Mouse (Mus musculus) B cell, adult 2 months (primary cell): ENCODE measurements around the gene Kcng1.

Experiments
- DNase-seq, 2 experiments: peaks; one replicate each; pipeline ENCODE4 v3.0.0; 2022

Kcng1 gene

GRCm38 (mm10) chr2:168281582-168281981 is at the start of gene Kcng1:
Gene Kcng1, minus strand, starts transcription at chr2:168281736.
- no peak for DNase-seq

GRCm38 (mm10) chr2:168330421-168331070 is 49.0 kb upstream of the Kcng1 start:
- no peak for DNase-seq

GRCm38 (mm10) chr2:168321716-168322374 is 40.3 kb upstream of the Kcng1 start:
- no peak for DNase-seq

- DNase-seq: no peak
Observed at GRCm38 (mm10) chr2:168320388-168321182, 39.0 kb upstream of the Kcng1 start.

GRCm38 (mm10) chr2:168314646-168315446 is 33.3 kb upstream of the Kcng1 start:
- DNase-seq: no peak

GRCm38 (mm10) chr2:168312504-168312903 is 31.0 kb upstream of the Kcng1 start:
- DNase-seq: no peak

GRCm38 (mm10) chr2:168311006-168311405 is 29.5 kb upstream of the Kcng1 start:
- no peak for DNase-seq

- no peak for DNase-seq
Observed at GRCm38 (mm10) chr2:168308916-168309315, 27.4 kb upstream of the Kcng1 start.

GRCm38 (mm10) chr2:168299650-168300049 is 18.1 kb upstream of the Kcng1 start:
- no peak for DNase-seq

GRCm38 (mm10) chr2:168296530-168296929 is 15.0 kb upstream of the Kcng1 start:
- DNase-seq: no peak

GRCm38 (mm10) chr2:168292521-168292920 is 11.0 kb upstream of the Kcng1 start:
- DNase-seq: no peak

- DNase-seq: no peak
Observed at GRCm38 (mm10) chr2:168292041-168292440, 10.5 kb upstream of the Kcng1 start.

GRCm38 (mm10) chr2:168289851-168290250 is 8.3 kb upstream of the Kcng1 start:
- no peak for DNase-seq

- no peak for DNase-seq
Observed at GRCm38 (mm10) chr2:168289016-168289415, 7.5 kb upstream of the Kcng1 start.

GRCm38 (mm10) chr2:168286987-168287386 is 5.5 kb upstream of the Kcng1 start:
- no peak for DNase-seq

GRCm38 (mm10) chr2:168285143-168285542 is 3.6 kb upstream of the Kcng1 start:
- DNase-seq: no peak

- DNase-seq: no peak
Observed at GRCm38 (mm10) chr2:168280729-168281581, 581 bp downstream of the Kcng1 start.

GRCm38 (mm10) chr2:168274374-168274935 is 7.1 kb downstream of the Kcng1 start:
- DNase-seq: peak; percentile 80 to 81

- no peak for DNase-seq
Observed at GRCm38 (mm10) chr2:168273387-168273786, 8.1 kb downstream of the Kcng1 start.

GRCm38 (mm10) chr2:168268033-168268432 is 13.5 kb downstream of the Kcng1 start:
- DNase-seq: no peak

- DNase-seq: no peak
Observed at GRCm38 (mm10) chr2:168260900-168261299, 20.6 kb downstream of the Kcng1 start.

GRCm38 (mm10) chr2:168260124-168260523 is 21.4 kb downstream of the Kcng1 start:
- no peak for DNase-seq
